ENCODE assay signal across 8 mouse cellular contexts in the genomic region with DNA sequence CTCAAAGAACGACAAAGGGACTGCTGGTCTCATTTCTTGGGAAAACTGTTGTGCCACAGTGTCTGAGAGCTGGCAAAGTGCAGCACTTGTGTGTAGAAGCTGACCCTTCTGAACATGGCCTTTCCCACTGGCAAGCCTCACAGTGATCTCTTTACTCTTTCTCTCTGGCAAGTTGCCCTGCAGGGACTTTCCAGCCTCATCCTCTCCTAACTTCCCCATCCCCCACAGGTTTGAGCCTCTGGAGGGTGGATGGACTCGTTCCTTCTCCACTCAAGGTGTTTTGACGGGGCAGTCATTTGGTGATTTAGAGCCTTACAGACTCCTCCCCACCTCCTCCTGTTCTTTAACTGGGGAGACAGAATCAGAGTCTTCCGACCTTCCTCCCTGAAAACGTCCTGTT. TPM values are rescaled to one million over a fixed set of nuclear protein-coding genes. Genes with fewer than 3 reads are reported as not detected.
A peak's percentile ranks its signal among the peaks of the same experiment; 100 is the strongest.
DNase-seq lines count a peak whose midpoint lies in the region; ATAC-seq and TF ChIP-seq lines count a peak whose summit lies in the region.

No protein-coding gene starts in this region.

- H3K27me3 ChIP-seq in kidney, embryonic 14.5 days (ENCODE audit: control insufficient read depth, insufficient read depth, low read length) = 0 out of 2 replicates have a peak, but pooled peaks cover 5% of the 10 kb centered on the region
- H3K27me3 ChIP-seq in cerebellum, adult 2 months (ENCODE audit: control insufficient read depth, insufficient read depth, low read length) = no peaks in the 10 kb centered on the region
- H3K27me3 ChIP-seq in hindbrain, embryonic 10.5 days (ENCODE audit: insufficient read depth, poor library complexity, severe bottlenecking) = peaks cover 35% of the 10 kb centered on the region
- H3K27me3 ChIP-seq in midbrain, embryonic 10.5 days (ENCODE audit: low read depth, poor library complexity, severe bottlenecking) = peaks cover 38% of the 10 kb centered on the region

- no peaks in the 10 kb centered on the region for H3K36me3 ChIP-seq in kidney, embryonic 14.5 days (ENCODE audit: control insufficient read depth, insufficient read depth, low read length)
- H3K36me3 ChIP-seq in hindbrain, embryonic 10.5 days = no peaks in the 10 kb centered on the region
- H3K36me3 ChIP-seq in midbrain, embryonic 10.5 days = no peaks in the 10 kb centered on the region

- H3K4me3 ChIP-seq in kidney, embryonic 14.5 days (ENCODE audit: low read length) = peak overlapping the region; percentile 79
- peak overlapping the region; percentile 85 for H3K4me3 ChIP-seq in cerebellum, adult 2 months (replicated peaks; ENCODE audit: insufficient read depth, low read depth, low read length)
- H3K4me3 ChIP-seq in hindbrain, embryonic 10.5 days = peak overlapping the region; percentile 82
- H3K4me3 ChIP-seq in midbrain, embryonic 10.5 days = peak overlapping the region; percentile 78

- TF ChIP-seq POLR2A in cerebellum, adult 2 months (IDR thresholded peaks at IDR 0.05; ENCODE audit: borderline replicate concordance, insufficient read depth, low read length) = no peak

- no peak for DNase-seq in kidney, adult 8-10 months
- peak in 1 of 2 experiments; percentile 58 for DNase-seq in cerebellum, adult 2 months
- DNase-seq in hindbrain, embryonic 10.5 days (ENCODE audit: low spot score) = peak; percentile 3
- peak; percentile 12 for DNase-seq in midbrain, embryonic 10.5 days (ENCODE audit: low spot score)
- no peak for DNase-seq in embryo, embryonic 9.5 days (ENCODE audit: extremely low spot score)
- no peak for DNase-seq in kidney, adult 9 months
- DNase-seq in ovary, adult 18-20 months (ENCODE audit: low spot score) = no peak

- peak overlapping the region; percentile 91 for H3K4me2 ChIP-seq in kidney, embryonic 14.5 days (replicated peaks; ENCODE audit: low read depth, low read length)

- no peak; the same call in 1 of the 2 replicates for ATAC-seq in kidney, embryonic 14.5 days (ENCODE audit: low FRiP score, low TSS enrichment)

- no peak overlapping the region for H3K9ac ChIP-seq in kidney, embryonic 14.5 days (ENCODE audit: low read depth, low read length)

- no peak for TF ChIP-seq CTCF in cerebellum, adult 2 months (IDR thresholded peaks at IDR 0.05; ENCODE audit: borderline replicate concordance, insufficient read depth, low read depth, low read length)

- H3K27ac ChIP-seq in kidney, embryonic 14.5 days (ENCODE audit: low read depth, low read length) = no peak overlapping the region
- H3K27ac ChIP-seq in cerebellum, adult 2 months (ENCODE audit: insufficient read depth, low read length) = peak overlapping the region; percentile 70
- no peak overlapping the region for H3K27ac ChIP-seq in hindbrain, embryonic 10.5 days
- peak overlapping the region; percentile 85 for H3K27ac ChIP-seq in midbrain, embryonic 10.5 days (replicated peaks)

- H3K9me3 ChIP-seq in kidney, embryonic 14.5 days (ENCODE audit: control insufficient read depth, low read length) = no peaks in the 10 kb centered on the region
- H3K9me3 ChIP-seq in hindbrain, embryonic 10.5 days = no peaks in the 10 kb centered on the region
- no peaks in the 10 kb centered on the region for H3K9me3 ChIP-seq in midbrain, embryonic 10.5 days (replicated peaks)

- WGBS in kidney, embryonic 14.5 days = 18% methylated on average over 5 of the region's 5 CpGs
- 17% methylated on average over 5 of the region's 5 CpGs for WGBS in cerebellum, adult 2 months
- 18% methylated on average over 5 of the region's 5 CpGs for WGBS in hindbrain, embryonic 10.5 days
- WGBS in midbrain, embryonic 10.5 days = 22% methylated on average over 5 of the region's 5 CpGs

- peaks cover 4% of the 10 kb centered on the region; the same call in 1 of the 2 replicates for H3K4me1 ChIP-seq in kidney, embryonic 14.5 days (ENCODE audit: control insufficient read depth, insufficient read depth, low read length)
- no peaks in the 10 kb centered on the region; the same call in 1 of the 2 replicates for H3K4me1 ChIP-seq in cerebellum, adult 2 months (ENCODE audit: control insufficient read depth, insufficient read depth, low read length)
- H3K4me1 ChIP-seq in hindbrain, embryonic 10.5 days (replicated peaks) = peaks cover 13% of the 10 kb centered on the region
- H3K4me1 ChIP-seq in midbrain, embryonic 10.5 days = peaks cover 18% of the 10 kb centered on the region

RNA-seq across cellular contexts. Expression of a gene that starts 0.3 kb away (rescaled TPM):
- 8.8 and 14.9 TPM in 2 replicates for polyA plus RNA-seq in kidney, embryonic 14.5 days (2014; fragmentation: Nextera tagmentation; extraction: Ambion mirVana)
- polyA plus RNA-seq in cerebellum, adult 2 months (2012; rRNA removed) = 159 and 173 TPM in 2 replicates
- polyA plus RNA-seq in hindbrain, embryonic 10.5 days (2016; fragmentation: Nextera tagmentation; extraction: Ambion mirVana) = 5.2 and 8.9 TPM in 2 replicates
- polyA plus RNA-seq in midbrain, embryonic 10.5 days (2016; fragmentation: Nextera tagmentation; extraction: Ambion mirVana) = 4.9 and 7.3 TPM in 2 replicates

Comparison
In these comparisons a context has a peak if more than half of its experiments do, and no peak if none do; other contexts are left out.
1. H3K27ac ChIP-seq: peak in cerebellum, adult 2 months (single experiment) and midbrain, embryonic 10.5 days (single experiment); none in kidney, embryonic 14.5 days (single experiment) and hindbrain, embryonic 10.5 days (single experiment).
2. DNase-seq: peak in hindbrain, embryonic 10.5 days (single experiment) and midbrain, embryonic 10.5 days (single experiment); none in kidney, adult 8-10 months (0 of 2), embryo, embryonic 9.5 days (single experiment), kidney, adult 9 months (single experiment) and ovary, adult 18-20 months (single experiment).
3. RNA of a gene that starts 0.3 kb away (polyA plus RNA-seq): 159 to 173 TPM in cerebellum, adult 2 months; 8.8 to 14.9 TPM in kidney, embryonic 14.5 days, 5.2 to 8.9 TPM in hindbrain, embryonic 10.5 days and 4.9 to 7.3 TPM in midbrain, embryonic 10.5 days; every median in the first group is over 10 times any median in the second.
4. Peak in every context shown above with its lines, with median percentiles within 50 percentile points of each other: H3K4me3 ChIP-seq.